Mouse (Mus musculus) mouse trophoblast stem cell (cell line): Measurements from ENCODE around the gene Dcdc2a.

Experiments
- in situ Hi-C, 2 experiments: fragments of 300-500 bp; cut with MseI, MboI; formaldehyde crosslinking; loops; 2 replicates in 1 of 2; 3 replicates in 1 of 2; pipeline ENCODE4 v1.15.1; 2025

The Dcdc2a gene

GRCm38 (mm10) chr13:25055873-25056667 is at the start of gene Dcdc2a:
Dcdc2a (plus strand) TSS chr13:25056004.
- in situ Hi-C loops, result no loop called here

GRCm38 (mm10) chr13:25007115-25007514 is 48.7 kb upstream of the Dcdc2a start:
- in situ Hi-C loops, result no loop called here

- in situ Hi-C loops, result no loop called here
These were observed 37.5 kb upstream of the Dcdc2a start for GRCm38 (mm10) chr13:25018316-25018715.

GRCm38 (mm10) chr13:25019793-25020539 is 35.8 kb upstream of the Dcdc2a start, which contains the start of gene Mrs2:
Mrs2 (minus strand) TSS chr13:25020379.
- in situ Hi-C loops, result loop anchor here (5.0 to 10.0 kb wide), 2 partner anchors 95 to 97 kb away; no protein-coding TSS in a partner anchor

- in situ Hi-C loops, result loop anchor here (5.0 to 10.0 kb wide), 2 partner anchors 94 to 97 kb away; no protein-coding TSS in a partner anchor
These were observed 35.3 kb upstream of the Dcdc2a start for GRCm38 (mm10) chr13:25020540-25020892.

GRCm38 (mm10) chr13:25022386-25022785 is 33.4 kb upstream of the Dcdc2a start:
- in situ Hi-C loops, result loop anchor here (5.0 to 10.0 kb wide), 2 partner anchors 92 to 95 kb away; no protein-coding TSS in a partner anchor

- in situ Hi-C loops, result loop anchor here (5.0 to 10.0 kb wide), 2 partner anchors 92 to 94 kb away; no protein-coding TSS in a partner anchor
These were observed 32.7 kb upstream of the Dcdc2a start for GRCm38 (mm10) chr13:25023129-25023528.

- in situ Hi-C loops, result loop anchor here (5.0 to 10.0 kb wide), 2 partner anchors 90 to 93 kb away; no protein-coding TSS in a partner anchor
These were observed 31.1 kb upstream of the Dcdc2a start for GRCm38 (mm10) chr13:25024655-25025054.

GRCm38 (mm10) chr13:25026409-25027113 is 29.2 kb upstream of the Dcdc2a start:
- in situ Hi-C loops, result loop anchor here in 1 of 2 experiments (10.0 kb wide), 1 partner anchor 88 kb away; no protein-coding TSS in a partner anchor

- in situ Hi-C loops, result loop anchor here in 1 of 2 experiments (10.0 kb wide), 1 partner anchor 88 kb away; no protein-coding TSS in a partner anchor
These were observed 28.7 kb upstream of the Dcdc2a start for GRCm38 (mm10) chr13:25027114-25027425.

- in situ Hi-C loops, result no loop called here
These were observed 16.3 kb upstream of the Dcdc2a start for GRCm38 (mm10) chr13:25039488-25039887.

- in situ Hi-C loops, result no loop called here
These were observed 3.1 kb upstream of the Dcdc2a start for GRCm38 (mm10) chr13:25052671-25053070.

GRCm38 (mm10) chr13:25055111-25055554 is 671 bp upstream of the Dcdc2a start:
- in situ Hi-C loops, result no loop called here

GRCm38 (mm10) chr13:25066659-25067058 is 10.9 kb downstream of the Dcdc2a start:
- in situ Hi-C loops, result no loop called here

- in situ Hi-C loops, result no loop called here
These were observed 11.4 kb downstream of the Dcdc2a start for GRCm38 (mm10) chr13:25067183-25067582.

- in situ Hi-C loops, result no loop called here
These were observed 14.0 kb downstream of the Dcdc2a start for GRCm38 (mm10) chr13:25069765-25070164.

- in situ Hi-C loops, result no loop called here
These were observed 15.0 kb downstream of the Dcdc2a start for GRCm38 (mm10) chr13:25070791-25071190.

GRCm38 (mm10) chr13:25077262-25077661 is 21.5 kb downstream of the Dcdc2a start:
- in situ Hi-C loops, result no loop called here

GRCm38 (mm10) chr13:25083144-25083572 is 27.4 kb downstream of the Dcdc2a start:
- in situ Hi-C loops, result no loop called here

GRCm38 (mm10) chr13:25085147-25085546 is 29.3 kb downstream of the Dcdc2a start:
- in situ Hi-C loops, result no loop called here

- in situ Hi-C loops, result no loop called here
These were observed 35.5 kb downstream of the Dcdc2a start for GRCm38 (mm10) chr13:25091347-25091746.

GRCm38 (mm10) chr13:25093776-25094175 is 38.0 kb downstream of the Dcdc2a start:
- in situ Hi-C loops, result no loop called here
